Mouse (Mus musculus) C2C12 (cell line): ENCODE data around the gene Clasp2.

ENCODE experiments used
- CEBPB ChIP-seq: IDR thresholded peaks from one replicate; pipeline ENCODE4 v1.6.1; 2011; ENCODE audit warnings: low read depth, mild to moderate bottlenecking, control low read depth, moderate library complexity
- CTCF ChIP-seq: IDR thresholded peaks from one replicate; pipeline ENCODE4 v1.5.1; 2011; ENCODE audit not compliant: control insufficient read depth, insufficient read depth, insufficient read length
- FOSL1 ChIP-seq: IDR thresholded peaks from one replicate; pipeline ENCODE4 v1.8.0; 2011; ENCODE audit warnings: mild to moderate bottlenecking, low read length; ENCODE audit not compliant: poor library complexity, insufficient read depth, severe bottlenecking
- MYOG ChIP-seq: IDR thresholded peaks from one replicate; pipeline ENCODE4 v1.6.1; 2011; ENCODE audit not compliant: control insufficient read depth, insufficient read length; ENCODE audit errors: extremely low read depth
- USF1 ChIP-seq: IDR thresholded peaks from one replicate; pipeline ENCODE4 v1.6.1; 2011; ENCODE audit warnings: low read depth, mild to moderate bottlenecking, control low read depth, moderate library complexity

- TF ChIP-seq USF1, result no peak
- TF ChIP-seq MYOG, result no peak
- TF ChIP-seq CTCF, result no peak
- TF ChIP-seq FOSL1, result no peak
- no peak for TF ChIP-seq CEBPB
These were observed 71.8 kb downstream of the Clasp2 start for GRCm38 (mm10) chr9:113813086-113813485.
